Mouse (Mus musculus): ENCODE measurements around the gene Atp6v0c.
A peak's percentile ranks its signal among the peaks of the same experiment; 100 is the strongest.

Atp6v0c gene

GRCm38 (mm10) chr17:24169317-24170065, at the start of gene Atp6v0c:
TSS of gene Atp6v0c (minus strand) at chr17:24169702.
- DNase-seq (ENCODE audit: low spot score): peak; percentile 94

DNA sequence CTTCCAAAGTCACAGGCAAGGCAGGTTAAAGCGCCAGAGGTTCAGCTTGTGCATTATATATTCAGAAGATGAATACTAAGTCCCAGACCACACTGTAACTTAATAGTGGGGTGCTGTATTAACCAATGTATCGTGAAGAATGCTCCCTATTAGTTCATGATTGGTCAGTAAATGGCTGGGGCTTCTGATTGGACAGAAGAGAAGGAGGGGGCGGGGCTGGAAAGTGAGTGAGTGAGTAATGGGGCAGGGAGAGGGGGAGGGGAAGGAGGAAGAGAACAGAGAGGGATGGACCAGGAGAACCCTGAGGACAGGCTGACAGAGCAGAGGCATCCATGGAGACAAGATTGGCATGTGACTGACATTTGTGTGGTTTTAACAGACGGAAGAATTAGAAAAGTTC, 47.3 kb upstream of the Atp6v0c start:
- no peak for DNase-seq (ENCODE audit: low spot score)

GRCm38 (mm10) chr17:24213186-24213585, 43.7 kb upstream of the Atp6v0c start:
- no peak for DNase-seq (ENCODE audit: low spot score)

DNA sequence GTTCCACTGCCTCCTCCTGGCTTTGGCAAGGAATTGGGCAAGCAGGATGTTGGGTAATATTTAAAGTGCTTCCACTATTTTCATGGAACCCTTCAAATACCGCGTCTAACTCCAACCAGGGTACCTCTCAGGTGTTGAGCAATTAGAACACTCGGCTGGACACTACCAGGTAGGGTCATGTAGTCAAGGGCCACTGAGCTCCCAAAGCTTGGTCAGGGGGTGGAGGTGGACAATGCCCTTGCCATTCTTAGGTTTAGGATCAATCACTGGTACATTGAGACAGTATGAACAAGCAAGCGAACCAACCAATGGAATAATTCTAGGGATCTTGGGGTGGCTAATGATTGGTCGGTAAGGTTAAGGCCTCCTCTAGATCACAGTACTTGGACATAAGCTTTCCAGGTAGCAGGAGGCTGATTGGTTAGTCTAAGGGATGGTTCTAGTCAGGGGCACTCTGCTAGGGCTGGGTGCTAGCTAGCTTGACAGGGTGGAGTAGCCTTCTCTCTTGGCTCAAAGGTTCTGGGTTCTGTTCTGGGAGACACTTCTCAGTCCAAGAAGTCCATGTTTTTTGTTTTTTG, 43.0 kb upstream of the Atp6v0c start:
- no peak for DNase-seq (ENCODE audit: low spot score)

- peak; percentile 85 for DNase-seq (ENCODE audit: low spot score)
Observed at GRCm38 (mm10) chr17:24211631-24212440, 42.3 kb upstream of the Atp6v0c start.

- DNase-seq (ENCODE audit: low spot score): no peak
Observed at GRCm38 (mm10) chr17:24210591-24210990, 41.1 kb upstream of the Atp6v0c start.

- DNase-seq (ENCODE audit: low spot score): no peak
Observed at GRCm38 (mm10) chr17:24209916-24210240, 40.4 kb upstream of the Atp6v0c start.

- DNase-seq (ENCODE audit: low spot score): no peak
Observed at GRCm38 (mm10) chr17:24209043-24209915, 39.8 kb upstream of the Atp6v0c start, which contains the start of gene Ntn3. TSS of gene Ntn3 (minus strand) at chr17:24209531.

GRCm38 (mm10) chr17:24208641-24209042, 39.1 kb upstream of the Atp6v0c start:
- no peak for DNase-seq (ENCODE audit: low spot score)

GRCm38 (mm10) chr17:24207768-24208640, 38.5 kb upstream of the Atp6v0c start:
- no peak for DNase-seq (ENCODE audit: low spot score)

DNA sequence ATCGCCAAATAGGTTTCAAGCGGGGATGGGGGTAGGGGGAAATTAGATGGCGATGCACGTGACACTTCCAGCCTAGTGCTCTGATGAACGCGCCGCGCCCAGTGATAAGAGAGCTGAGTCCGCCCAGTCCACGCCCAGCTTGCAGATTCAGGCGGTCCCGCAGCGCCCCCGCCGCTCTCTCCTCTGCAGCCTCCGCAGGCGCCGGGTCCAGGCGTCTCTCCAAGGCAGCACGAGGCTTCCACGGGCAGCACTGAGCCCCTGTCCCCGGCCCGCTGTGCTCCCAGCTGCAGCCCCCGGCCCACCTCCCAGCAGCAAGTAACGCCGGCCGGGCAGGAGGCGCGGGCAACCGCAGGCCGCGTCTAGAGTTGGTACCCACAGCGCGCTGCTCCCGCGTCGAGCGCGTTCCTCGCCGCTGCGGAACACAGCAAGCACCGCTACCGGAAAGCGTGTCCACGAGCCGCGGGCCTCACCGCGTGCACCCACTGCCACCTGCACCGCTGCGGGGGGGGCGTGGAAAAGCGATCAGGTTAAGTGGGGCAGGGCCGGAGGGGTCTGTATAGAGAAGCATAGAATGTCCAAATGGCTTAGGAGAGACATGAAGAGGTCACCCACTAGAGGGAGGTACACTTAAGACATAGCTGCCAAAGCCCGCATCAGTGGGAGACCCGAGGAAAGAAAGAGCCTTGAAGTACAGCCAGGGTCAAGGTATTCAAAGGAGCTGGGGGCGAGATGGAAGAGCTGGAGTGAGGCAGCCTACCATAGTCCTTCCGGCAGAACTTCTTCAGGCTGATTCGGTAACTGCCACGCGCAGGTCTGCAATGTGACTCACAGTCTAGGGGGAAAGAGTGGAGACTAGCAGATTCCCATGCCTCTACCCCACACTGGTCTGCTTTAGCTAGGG, 37.2 kb upstream of the Atp6v0c start:
- DNase-seq (ENCODE audit: low spot score): peak; percentile 64

GRCm38 (mm10) chr17:24205908-24206361, 36.4 kb upstream of the Atp6v0c start:
- DNase-seq (ENCODE audit: low spot score): no peak

- DNase-seq (ENCODE audit: low spot score): peak; percentile 88
Observed at GRCm38 (mm10) chr17:24205284-24205888, 35.9 kb upstream of the Atp6v0c start, which contains the start of gene Tbc1d24. TSS of gene Tbc1d24 (minus strand) at chr17:24205562.

GRCm38 (mm10) chr17:24204846-24205245, 35.3 kb upstream of the Atp6v0c start:
- DNase-seq (ENCODE audit: low spot score): no peak

GRCm38 (mm10) chr17:24203611-24204534, 34.4 kb upstream of the Atp6v0c start:
- no peak for DNase-seq (ENCODE audit: low spot score)

- DNase-seq (ENCODE audit: low spot score): no peak
Observed at GRCm38 (mm10) chr17:24203068-24203467, 33.6 kb upstream of the Atp6v0c start.

- DNase-seq (ENCODE audit: low spot score): no peak
Observed at GRCm38 (mm10) chr17:24201092-24201491, 31.6 kb upstream of the Atp6v0c start.

- no peak for DNase-seq (ENCODE audit: low spot score)
Observed at GRCm38 (mm10) chr17:24199741-24200140, 30.2 kb upstream of the Atp6v0c start.
